Mouse (Mus musculus): ENCODE data around the gene Cacna1e. TPM values are rescaled to one million over a fixed set of nuclear protein-coding genes. Genes with fewer than 3 reads are reported as not detected.

The Cacna1e gene
- polyA plus RNA-seq, 1 experiment: 28.8 TPM

DNA sequence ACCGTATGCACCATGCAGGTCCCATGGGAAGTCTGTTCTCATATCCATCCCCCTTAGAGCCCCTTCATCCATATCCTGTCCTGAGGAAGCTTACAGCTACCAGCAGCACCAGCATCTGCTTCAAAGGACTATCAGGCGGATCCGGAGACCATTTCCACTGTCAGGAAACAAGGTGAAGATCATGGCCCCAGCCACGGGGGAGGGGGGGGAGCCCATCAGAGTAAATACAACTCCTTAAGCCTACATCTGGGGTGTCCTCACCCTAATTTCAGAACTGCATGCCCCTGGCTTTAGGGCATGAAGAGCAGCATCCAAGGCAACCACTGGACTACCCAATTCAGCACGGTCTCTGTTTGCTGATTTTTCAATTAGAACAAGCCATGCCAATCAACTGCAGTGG, 47.8 kb downstream of the Cacna1e start:
- TF ChIP-seq POLR2A (IDR thresholded peaks at IDR 0.05; ENCODE audit: borderline replicate concordance, extremely low read depth, insufficient read depth, insufficient read length, poor library complexity, severe bottlenecking): no peak
- no peak for DNase-seq (ENCODE audit: low read depth)

DNA sequence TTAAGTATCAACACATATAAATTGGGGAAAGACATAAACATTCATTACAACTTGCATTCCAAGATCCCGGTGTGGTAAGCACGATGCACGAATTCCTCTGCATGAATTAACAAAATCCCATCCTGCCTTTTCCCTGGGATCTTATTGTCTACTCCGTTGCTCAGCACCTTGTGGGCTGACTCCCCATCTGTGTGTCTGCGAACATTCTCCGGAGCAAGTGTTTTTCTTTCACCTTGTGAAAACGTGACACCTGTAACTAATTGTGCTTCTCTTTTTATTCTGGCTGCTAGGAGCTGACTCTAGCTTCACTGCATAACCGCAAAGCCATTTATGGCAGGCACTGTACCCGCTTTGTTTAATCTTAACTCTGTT, 52.1 kb downstream of the Cacna1e start:
- DNase-seq (ENCODE audit: low read depth): peak; percentile 22
- TF ChIP-seq POLR2A (IDR thresholded peaks at IDR 0.05; ENCODE audit: borderline replicate concordance, extremely low read depth, insufficient read depth, insufficient read length, poor library complexity, severe bottlenecking) (no peak), CTCF (IDR thresholded peaks at IDR 0.05; ENCODE audit: borderline replicate concordance, extremely low read depth, insufficient read depth, insufficient read length) (no peak)

DNA sequence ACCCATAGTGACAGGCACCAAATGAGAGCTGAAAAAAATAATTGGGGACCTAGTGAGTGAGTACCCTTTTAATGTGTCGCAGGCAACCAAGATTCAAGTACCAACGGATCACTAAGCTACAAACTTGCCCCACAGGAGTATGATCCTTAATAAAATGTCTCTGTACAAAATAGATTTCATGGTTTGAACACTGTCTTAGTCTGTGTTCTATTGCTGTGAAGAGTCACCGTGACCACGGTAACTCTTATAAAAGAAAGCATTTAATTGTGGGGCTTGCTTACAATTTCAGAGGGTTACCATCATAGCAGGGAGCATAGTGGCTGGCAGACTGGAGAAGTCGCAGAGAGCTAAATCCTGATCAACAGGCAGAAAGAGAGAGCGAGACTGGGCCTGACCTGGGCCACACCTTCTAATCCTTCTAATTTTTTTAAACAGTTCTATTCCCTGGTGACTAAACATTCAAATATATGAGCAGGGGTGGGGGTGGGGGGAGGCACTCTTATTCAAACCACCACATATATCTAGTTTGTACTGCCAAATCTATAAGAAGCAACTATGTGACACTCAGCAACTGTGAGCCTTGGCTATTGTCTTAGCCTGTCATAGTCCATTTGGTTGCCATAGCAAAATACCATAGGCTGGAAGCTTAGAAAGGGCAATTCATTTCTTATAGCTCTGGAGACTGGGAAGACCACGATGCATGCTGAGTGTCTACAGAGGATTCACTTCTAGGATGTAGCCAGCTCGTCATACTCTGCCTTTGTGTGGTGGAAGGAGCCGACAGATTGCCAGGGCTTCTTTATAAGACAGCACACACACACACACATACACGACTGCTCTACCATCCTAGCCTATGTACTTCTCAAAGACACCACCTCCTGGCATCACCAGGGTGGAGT, 52.8 kb downstream of the Cacna1e start:
- DNase-seq (ENCODE audit: low read depth): peak; percentile 40

DNA sequence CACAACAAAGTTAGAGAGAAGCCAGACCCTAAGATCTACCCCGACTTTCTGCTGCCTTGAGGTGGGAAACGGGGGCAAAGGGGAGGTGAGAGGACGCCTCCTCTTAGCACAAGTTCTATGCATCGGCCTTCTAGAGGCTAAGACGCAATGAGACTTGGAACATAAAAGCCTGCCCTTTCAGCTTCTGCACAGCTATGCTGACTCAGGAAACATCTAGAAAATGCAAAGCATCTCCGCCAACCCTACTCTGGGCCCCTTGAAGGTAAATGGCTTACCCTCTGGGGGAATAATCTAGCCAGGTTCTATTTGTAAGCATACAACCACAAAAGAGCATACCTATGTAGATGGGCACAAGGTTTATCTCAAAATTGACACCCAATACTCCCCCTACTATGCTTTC, 54.2 kb downstream of the Cacna1e start:
- TF ChIP-seq CTCF (IDR thresholded peaks at IDR 0.05; ENCODE audit: borderline replicate concordance, extremely low read depth, insufficient read depth, insufficient read length) (no peak), POLR2A (IDR thresholded peaks at IDR 0.05; ENCODE audit: borderline replicate concordance, extremely low read depth, insufficient read depth, insufficient read length, poor library complexity, severe bottlenecking) (no peak)
- DNase-seq (ENCODE audit: low read depth): no peak

More for the DNA sequence above, 52.8 kb downstream of the Cacna1e start:
- TF ChIP-seq POLR2A (IDR thresholded peaks at IDR 0.05; ENCODE audit: borderline replicate concordance, extremely low read depth, insufficient read depth, insufficient read length, poor library complexity, severe bottlenecking): no peak
- TF ChIP-seq CTCF (IDR thresholded peaks at IDR 0.05; ENCODE audit: borderline replicate concordance, extremely low read depth, insufficient read depth, insufficient read length): no peak

DNA sequence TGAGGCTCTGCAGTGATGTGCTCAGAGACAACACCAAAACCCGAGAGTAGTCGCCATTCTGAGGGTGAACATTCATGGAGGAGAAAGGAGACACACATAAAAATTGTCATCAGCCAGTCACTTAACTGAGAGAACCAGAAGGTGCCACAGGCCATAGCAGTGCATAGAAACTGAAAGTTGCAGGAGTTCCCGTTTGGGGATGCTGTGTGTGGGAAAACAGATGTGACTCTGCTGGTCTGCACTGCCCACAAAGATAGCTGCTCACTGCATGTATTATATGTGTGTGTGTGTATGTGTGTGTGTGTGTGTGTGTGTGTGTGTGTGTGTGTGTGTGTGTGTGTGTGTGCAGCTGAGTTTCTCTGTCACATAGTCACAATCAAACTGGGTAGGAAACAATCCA, 61.2 kb downstream of the Cacna1e start:
- TF ChIP-seq POLR2A (IDR thresholded peaks at IDR 0.05; ENCODE audit: borderline replicate concordance, extremely low read depth, insufficient read depth, insufficient read length, poor library complexity, severe bottlenecking) (no peak), CTCF (IDR thresholded peaks at IDR 0.05; ENCODE audit: borderline replicate concordance, extremely low read depth, insufficient read depth, insufficient read length) (no peak)
- no peak for DNase-seq (ENCODE audit: low read depth)

DNA sequence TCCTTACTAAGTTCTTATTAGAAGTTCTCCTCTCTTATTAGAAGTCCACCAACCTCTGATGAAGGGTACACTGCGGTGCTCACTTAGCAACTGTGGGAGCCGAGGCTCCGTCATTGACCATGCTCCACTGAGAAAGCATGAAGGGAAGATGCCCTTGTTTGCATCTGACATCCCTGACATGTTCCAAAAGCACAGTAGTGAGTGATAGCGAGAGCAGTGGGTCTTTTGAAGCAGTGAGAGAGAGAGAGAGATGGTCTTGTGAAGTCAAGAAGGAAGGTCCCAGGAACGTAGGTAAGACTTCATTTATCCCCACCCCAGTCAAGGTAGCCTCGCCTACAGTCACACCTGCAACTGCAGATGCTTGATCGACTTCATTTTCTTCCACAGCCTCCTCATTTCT, 63.9 kb downstream of the Cacna1e start:
- DNase-seq (ENCODE audit: low read depth): no peak
- TF ChIP-seq POLR2A (IDR thresholded peaks at IDR 0.05; ENCODE audit: borderline replicate concordance, extremely low read depth, insufficient read depth, insufficient read length, poor library complexity, severe bottlenecking) (no peak), CTCF (IDR thresholded peaks at IDR 0.05; ENCODE audit: borderline replicate concordance, extremely low read depth, insufficient read depth, insufficient read length) (no peak)

DNA sequence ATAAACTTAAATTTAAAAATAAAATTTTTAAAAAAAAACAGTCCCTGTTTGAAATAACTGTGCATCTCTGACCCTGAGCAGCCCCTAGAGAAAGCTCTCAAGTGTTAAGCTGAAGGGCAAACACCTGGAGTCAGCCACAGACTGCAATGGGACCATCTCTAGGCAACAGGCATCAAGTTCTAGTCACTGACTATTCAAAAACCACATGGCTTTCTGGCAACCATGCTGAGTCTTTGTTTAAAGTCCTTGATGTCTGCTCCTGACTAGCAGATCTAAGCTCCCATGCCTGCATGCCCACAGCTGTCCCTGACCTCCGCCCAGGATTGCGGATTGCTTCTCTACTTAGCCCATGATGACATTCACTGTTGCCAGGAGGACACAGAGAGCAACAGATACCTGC, 64.3 kb downstream of the Cacna1e start:
- peak; percentile 24 for DNase-seq (ENCODE audit: low read depth)
- no peak for TF ChIP-seq CTCF (IDR thresholded peaks at IDR 0.05; ENCODE audit: borderline replicate concordance, extremely low read depth, insufficient read depth, insufficient read length)
- no peak for TF ChIP-seq POLR2A (IDR thresholded peaks at IDR 0.05; ENCODE audit: borderline replicate concordance, extremely low read depth, insufficient read depth, insufficient read length, poor library complexity, severe bottlenecking)

DNA sequence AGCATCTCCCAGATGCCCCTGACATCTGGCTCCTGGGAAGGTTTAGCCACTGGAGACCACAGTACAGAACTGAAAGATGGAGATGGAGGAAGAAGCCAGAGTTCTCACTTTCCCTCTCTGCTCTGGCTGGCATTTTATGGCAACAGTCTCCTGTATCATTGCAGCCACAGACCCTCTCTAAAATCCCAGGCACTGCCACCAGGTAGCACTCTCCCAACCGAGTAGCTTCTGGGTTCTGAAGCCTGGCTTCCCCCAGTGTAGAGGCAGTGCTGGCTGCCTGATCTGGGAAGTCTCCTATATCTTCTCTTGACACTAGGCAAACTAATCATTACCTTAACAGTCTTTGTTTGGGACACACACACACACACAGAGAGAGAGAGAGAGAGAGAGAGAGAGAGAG, 65.6 kb downstream of the Cacna1e start:
- no peak for DNase-seq (ENCODE audit: low read depth)
- no peak for TF ChIP-seq POLR2A (IDR thresholded peaks at IDR 0.05; ENCODE audit: borderline replicate concordance, extremely low read depth, insufficient read depth, insufficient read length, poor library complexity, severe bottlenecking)
- TF ChIP-seq CTCF (IDR thresholded peaks at IDR 0.05; ENCODE audit: borderline replicate concordance, extremely low read depth, insufficient read depth, insufficient read length): no peak

DNA sequence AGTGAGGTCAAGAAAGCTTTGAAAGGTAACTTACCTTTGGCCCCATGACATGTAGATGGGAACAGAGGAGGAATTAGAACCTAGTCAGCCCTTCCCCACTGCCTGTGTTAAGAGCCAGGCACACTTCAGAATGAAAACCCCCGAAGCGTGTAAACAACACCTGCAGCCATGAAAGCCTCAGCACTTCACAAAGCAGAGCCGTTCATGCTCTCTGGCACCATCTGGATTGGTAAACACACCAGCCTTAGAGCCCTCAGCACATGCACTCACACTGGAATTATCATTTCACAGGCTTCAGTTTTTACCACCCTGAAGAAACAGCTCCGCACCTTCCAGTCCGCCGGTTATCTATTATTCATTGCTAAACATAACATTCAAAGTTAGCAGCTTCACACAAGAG, 67.5 kb downstream of the Cacna1e start:
- no peak for TF ChIP-seq CTCF (IDR thresholded peaks at IDR 0.05; ENCODE audit: borderline replicate concordance, extremely low read depth, insufficient read depth, insufficient read length)
- TF ChIP-seq POLR2A (IDR thresholded peaks at IDR 0.05; ENCODE audit: borderline replicate concordance, extremely low read depth, insufficient read depth, insufficient read length, poor library complexity, severe bottlenecking): no peak
- peak; percentile 90 for DNase-seq (ENCODE audit: low read depth)

DNA sequence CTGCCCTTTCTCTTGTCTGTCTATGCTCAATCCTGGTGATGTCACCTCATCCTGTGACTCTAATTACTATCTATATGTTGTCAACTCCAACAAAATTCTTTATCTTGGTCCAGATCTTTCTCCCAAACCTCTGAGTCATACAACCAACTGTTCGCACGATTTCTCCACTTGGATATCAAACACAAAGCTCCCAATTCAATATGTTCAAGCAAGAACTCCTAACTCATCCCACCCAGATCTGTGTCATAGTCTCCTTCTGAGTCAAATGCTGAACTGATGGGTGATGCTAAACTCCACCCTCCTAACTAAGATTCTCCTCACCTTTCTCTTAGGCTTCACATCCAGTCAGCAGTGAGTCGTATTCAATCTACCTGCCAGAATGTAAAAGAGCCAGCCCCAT, 68.0 kb downstream of the Cacna1e start:
- no peak for DNase-seq (ENCODE audit: low read depth)
- no peak for TF ChIP-seq CTCF (IDR thresholded peaks at IDR 0.05; ENCODE audit: borderline replicate concordance, extremely low read depth, insufficient read depth, insufficient read length)
- TF ChIP-seq POLR2A (IDR thresholded peaks at IDR 0.05; ENCODE audit: borderline replicate concordance, extremely low read depth, insufficient read depth, insufficient read length, poor library complexity, severe bottlenecking): no peak

DNA sequence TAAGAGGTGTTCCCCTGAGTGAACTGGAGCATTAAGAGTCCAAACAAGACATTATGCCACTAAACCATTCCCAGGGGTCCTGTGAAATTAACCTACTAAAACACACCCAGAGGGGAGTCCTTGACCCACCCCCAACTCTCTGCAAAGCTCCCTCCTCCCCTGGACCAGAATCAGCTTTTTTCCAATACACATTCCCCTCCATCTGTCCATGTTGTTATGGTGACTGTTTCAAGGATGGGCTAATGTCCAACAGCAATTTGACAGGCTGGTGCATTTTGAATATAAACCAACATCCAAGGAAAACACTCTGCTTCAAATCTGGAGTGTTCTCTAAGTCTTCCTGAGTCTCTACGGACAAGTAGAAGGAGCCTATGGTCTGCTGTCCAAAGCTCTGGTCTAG, 78.6 kb downstream of the Cacna1e start:
- TF ChIP-seq CTCF (IDR thresholded peaks at IDR 0.05; ENCODE audit: borderline replicate concordance, extremely low read depth, insufficient read depth, insufficient read length): no peak
- TF ChIP-seq POLR2A (IDR thresholded peaks at IDR 0.05; ENCODE audit: borderline replicate concordance, extremely low read depth, insufficient read depth, insufficient read length, poor library complexity, severe bottlenecking): no peak
- DNase-seq (ENCODE audit: low read depth): peak; percentile 83

DNA sequence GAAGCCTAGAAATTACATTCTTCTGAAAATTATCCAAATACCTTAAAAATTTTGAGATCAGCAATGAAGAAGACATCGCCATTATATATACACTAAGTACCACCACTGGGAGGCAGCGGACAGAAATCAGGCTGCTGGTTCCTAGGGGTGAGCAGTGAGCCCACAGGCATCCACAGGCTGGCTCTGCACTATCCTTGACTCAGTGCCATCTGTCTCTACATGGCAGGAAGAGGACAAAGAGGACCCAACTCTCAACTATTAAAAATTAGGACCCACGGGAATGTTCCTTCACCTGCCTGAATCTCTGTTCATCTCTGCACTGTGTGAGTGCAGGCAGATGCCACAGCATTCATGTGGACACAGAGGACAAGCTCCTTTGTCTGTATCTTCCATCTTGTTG, 79.3 kb downstream of the Cacna1e start:
- TF ChIP-seq CTCF (IDR thresholded peaks at IDR 0.05; ENCODE audit: borderline replicate concordance, extremely low read depth, insufficient read depth, insufficient read length) (no peak), POLR2A (IDR thresholded peaks at IDR 0.05; ENCODE audit: borderline replicate concordance, extremely low read depth, insufficient read depth, insufficient read length, poor library complexity, severe bottlenecking) (no peak)
- DNase-seq (ENCODE audit: low read depth): no peak

All from brain, embryonic 14.5 days (tissue).